Mouse (Mus musculus) liver (tissue): ENCODE data around the gene 5031439G07Rik.
A peak's percentile ranks its signal among the peaks of the same experiment; 100 is the strongest.
"Not testable (repeated sequence)": the region's sequence is repeated elsewhere in the genome, so short reads cannot be mapped to it uniquely, and the experiment has no call there.

ENCODE experiments used
- DNase-seq: peaks from one replicate; pipeline ENCODE4 v3.0.0-alpha.2; 2020; ENCODE audit warnings: mixed read lengths

5031439G07Rik gene

GRCm38 (mm10) chr15:84987874-84988825, at the start of gene 5031439G07Rik:
5031439G07Rik (minus strand) TSS chr15:84988551.
- DNase-seq = peak; percentile 93

GRCm38 (mm10) chr15:85037343-85037690, 49.0 kb upstream of the 5031439G07Rik start:
- no peak for DNase-seq

GRCm38 (mm10) chr15:85036566-85037342, 48.4 kb upstream of the 5031439G07Rik start:
- DNase-seq = peak; percentile 97

GRCm38 (mm10) chr15:85033916-85034315, 45.6 kb upstream of the 5031439G07Rik start:
- not testable (repeated sequence) for DNase-seq

- no peak for DNase-seq
Observed at GRCm38 (mm10) chr15:85031866-85032265, 43.5 kb upstream of the 5031439G07Rik start.

- DNase-seq = not testable (repeated sequence)
Observed at GRCm38 (mm10) chr15:85030643-85031042, 42.3 kb upstream of the 5031439G07Rik start.

- not testable (repeated sequence) for DNase-seq
Observed at GRCm38 (mm10) chr15:85028648-85029047, 40.3 kb upstream of the 5031439G07Rik start, which contains the start of gene Fam118a. Fam118a (plus strand) TSS chr15:85028948.

- no peak for DNase-seq
Observed at GRCm38 (mm10) chr15:85027740-85028139, 39.4 kb upstream of the 5031439G07Rik start.

- no peak for DNase-seq
Observed at GRCm38 (mm10) chr15:85026197-85026596, 37.8 kb upstream of the 5031439G07Rik start.

GRCm38 (mm10) chr15:85022211-85022610, 33.9 kb upstream of the 5031439G07Rik start:
- no peak for DNase-seq

- peak; percentile 36 for DNase-seq
Observed at GRCm38 (mm10) chr15:85016951-85017664, 28.8 kb upstream of the 5031439G07Rik start, which contains the start of gene Upk3a. Upk3a (plus strand) TSS chr15:85017141.

- DNase-seq = no peak
Observed at GRCm38 (mm10) chr15:85015771-85016170, 27.4 kb upstream of the 5031439G07Rik start.

- DNase-seq = no peak
Observed at GRCm38 (mm10) chr15:85012662-85013054, 24.3 kb upstream of the 5031439G07Rik start.

GRCm38 (mm10) chr15:85011895-85012661, 23.7 kb upstream of the 5031439G07Rik start:
- no peak for DNase-seq

- DNase-seq = no peak
Observed at GRCm38 (mm10) chr15:85009666-85010065, 21.3 kb upstream of the 5031439G07Rik start.

- DNase-seq = peak; percentile 73
Observed at GRCm38 (mm10) chr15:85000984-85001982, 12.9 kb upstream of the 5031439G07Rik start.

GRCm38 (mm10) chr15:84999911-85000310, 11.6 kb upstream of the 5031439G07Rik start:
- no peak for DNase-seq

- DNase-seq = no peak
Observed at GRCm38 (mm10) chr15:84997768-84998454, 9.6 kb upstream of the 5031439G07Rik start.

- peak; percentile 63 for DNase-seq
Observed at GRCm38 (mm10) chr15:84995967-84996366, 7.6 kb upstream of the 5031439G07Rik start.

GRCm38 (mm10) chr15:84995041-84995440, 6.7 kb upstream of the 5031439G07Rik start:
- no peak for DNase-seq
